Mouse (Mus musculus) midbrain, embryonic 11.5 days (tissue): ENCODE data around the gene Cby3. TPM values are rescaled to one million over a fixed set of nuclear protein-coding genes. Genes with fewer than 3 reads are reported as not detected.
A peak's percentile ranks its signal among the peaks of the same experiment; 100 is the strongest.

Experiments
- ATAC-seq: fragments of 200-750 bp; cut with Nextera tagmentation; 2 replicates; pipeline ENCODE4 v1.8.0; 2017; ENCODE audit warnings: moderate TSS enrichment, moderate library complexity; ENCODE audit not compliant: low FRiP score
- DNase-seq: peaks from one replicate; pipeline ENCODE4 v3.0.0; 2015; ENCODE audit warnings: low spot score; ENCODE audit errors: missing footprints
- H3K27ac ChIP-seq: fragments of 300-500 bp; sonication (generic); 2 replicates; pipeline ENCODE4 v1.5.1; 2014; ENCODE audit warnings: low read depth, low read length
- H3K27me3 ChIP-seq: fragments of 300-500 bp; sonication (generic); 2 replicates; pipeline ENCODE4 v1.6.1; 2014; ENCODE audit warnings: mild to moderate bottlenecking, low read length, moderate library complexity, mixed read lengths; ENCODE audit not compliant: control insufficient read depth, insufficient read depth
- H3K36me3 ChIP-seq: fragments of 300-500 bp; sonication (generic); 2 replicates; pipeline ENCODE4 v1.6.1; 2014; ENCODE audit warnings: mild to moderate bottlenecking, low read length, moderate library complexity, mixed read lengths; ENCODE audit not compliant: control insufficient read depth, insufficient read depth
- H3K4me1 ChIP-seq: fragments of 300-500 bp; sonication (generic); 2 replicates; pipeline ENCODE4 v1.6.1; 2014; ENCODE audit warnings: low read length; ENCODE audit not compliant: control insufficient read depth, insufficient read depth
- H3K4me2 ChIP-seq: fragments of 300-500 bp; sonication (generic); 2 replicates; pipeline ENCODE4 v1.6.1; 2014; ENCODE audit warnings: mild to moderate bottlenecking, moderate library complexity
- H3K4me3 ChIP-seq: fragments of 300-500 bp; sonication (generic); 2 replicates; pipeline ENCODE4 v1.5.1; 2014; ENCODE audit warnings: low read depth, low read length
- H3K9ac ChIP-seq: fragments of 300-500 bp; sonication (generic); 2 replicates; pipeline ENCODE4 v1.6.1; 2014; ENCODE audit warnings: low read length
- H3K9me3 ChIP-seq: fragments of 300-500 bp; sonication (generic); 2 replicates; pipeline ENCODE4 v1.6.1; 2016; ENCODE audit warnings: low read length; ENCODE audit not compliant: control insufficient read depth
- WGBS: fragments of 180-500 bp; shearing (Covaris S2); extraction: QIAGEN DNeasy Blood & Tissue Kit; methylation state at CpG from one replicate; pipeline ENCODE4 v1.1.7; 2014; 5-methylcytosine and 5-hydroxymethylcytosine counted together
- polyA plus RNA-seq: library from polyadenylated mRNA; unstranded; fragments of >200 nt; fragmentation: Nextera tagmentation; extraction: Ambion mirVana; gene quantifications from 2 replicates; pipeline ENCODE4 v1.2.1, GENCODE M21; 2014

Gene Cby3
- polyA plus RNA-seq, 1 experiment from 2014 or later = not detected

DNA sequence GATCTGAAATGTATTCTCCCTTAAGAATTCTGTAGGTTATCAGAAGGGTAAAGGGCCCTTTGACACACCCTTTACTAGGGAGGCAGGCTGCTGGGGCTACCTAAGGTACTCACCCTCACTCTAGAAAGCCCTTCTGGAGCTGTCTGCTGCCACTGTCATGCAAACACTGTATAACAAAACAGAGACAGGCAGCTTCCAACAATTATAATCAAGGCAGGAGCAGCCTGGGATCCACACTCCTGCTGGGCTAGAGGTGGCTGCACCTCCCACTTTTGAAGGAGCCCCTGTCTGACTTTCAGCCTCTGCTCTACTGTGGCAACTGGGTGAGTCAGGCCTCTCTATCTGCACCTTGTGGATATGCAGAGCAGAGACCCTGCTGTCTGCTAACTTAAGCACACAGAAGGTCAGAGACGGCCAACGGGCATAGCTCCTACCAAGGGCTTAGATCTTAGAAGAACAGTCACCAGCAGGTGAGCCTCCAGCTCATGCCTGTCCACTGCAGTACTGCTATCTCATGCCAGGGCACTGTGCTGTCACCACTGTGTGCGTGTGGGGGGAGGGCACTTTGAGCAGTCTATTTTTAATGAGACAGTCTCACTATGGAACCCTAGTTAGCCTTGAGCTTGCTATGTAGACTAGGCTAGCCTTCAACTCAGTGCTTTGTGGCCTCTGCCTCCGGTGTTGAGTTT lies 37.2 kb downstream of the Cby3 start:
- no peaks in the 10 kb centered on the region for H3K4me1 ChIP-seq
- no peak overlapping the region for H3K27ac ChIP-seq
- H3K27me3 ChIP-seq = no peaks in the 10 kb centered on the region
- H3K4me2 ChIP-seq = no peak overlapping the region
- peaks cover 15% of the 10 kb centered on the region; the same call in 1 of the 2 replicates for H3K36me3 ChIP-seq
- 86% methylated on average over 4 of the region's 4 CpGs for WGBS
- ATAC-seq (0 out of 2 replicates have a peak, but pooled peaks have one; percentile 22), DNase-seq (peak; percentile 44)
- H3K9me3 ChIP-seq = no peaks in the 10 kb centered on the region
- no peak overlapping the region for H3K9ac ChIP-seq
- no peak overlapping the region for H3K4me3 ChIP-seq

DNA sequence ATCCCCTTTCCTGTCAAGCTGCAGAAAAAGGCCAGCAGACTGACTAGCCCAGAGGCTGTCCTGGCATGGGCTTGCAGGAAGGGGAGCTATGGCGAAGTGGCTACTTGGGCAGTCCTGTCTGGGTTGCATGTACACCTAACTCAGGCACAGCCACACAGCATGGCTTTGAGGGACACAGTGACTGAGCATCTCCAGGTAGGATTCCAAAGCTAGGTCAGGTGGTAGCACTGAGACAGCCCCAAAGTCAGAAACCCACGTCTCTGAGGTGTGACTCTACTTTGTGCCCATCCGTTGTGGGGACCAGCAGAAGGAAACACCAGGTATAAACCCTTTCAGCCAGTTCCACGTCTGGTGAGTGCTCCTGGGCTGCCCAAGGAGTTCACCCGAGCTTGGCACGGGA lies 39.0 kb downstream of the Cby3 start:
- H3K27ac ChIP-seq = no peak overlapping the region
- H3K9ac ChIP-seq = no peak overlapping the region
- DNase-seq = no peak
- H3K4me3 ChIP-seq = no peak overlapping the region
- no peaks in the 10 kb centered on the region for H3K27me3 ChIP-seq
- ATAC-seq = no peak
- H3K36me3 ChIP-seq = 0 out of 2 replicates have a peak, but pooled peaks cover 7% of the 10 kb centered on the region
- no peaks in the 10 kb centered on the region for H3K4me1 ChIP-seq
- H3K9me3 ChIP-seq = no peaks in the 10 kb centered on the region
- 86% methylated on average over 6 of the region's 6 CpGs for WGBS
- H3K4me2 ChIP-seq = no peak overlapping the region

DNA sequence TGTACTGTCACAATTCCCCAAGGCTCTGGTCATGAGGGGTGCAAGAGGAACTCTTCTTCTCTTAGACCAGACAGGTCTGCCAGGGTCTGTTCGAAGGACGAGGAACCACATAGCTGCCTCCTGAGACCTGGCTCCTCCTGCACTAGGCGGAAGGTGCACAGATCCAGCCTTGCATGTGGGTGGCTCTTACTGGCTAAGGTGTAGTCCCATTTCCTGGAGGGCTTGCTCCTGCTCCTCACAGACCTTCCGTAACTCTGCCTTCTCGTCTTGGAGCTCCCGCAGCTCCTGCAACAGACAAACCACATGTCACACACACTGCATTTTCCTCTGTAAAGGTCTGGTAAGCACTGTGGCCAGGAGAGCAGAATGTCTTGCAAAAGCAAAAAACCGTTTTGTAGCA lies 40.5 kb downstream of the Cby3 start:
- no peaks in the 10 kb centered on the region for H3K9me3 ChIP-seq
- DNase-seq (no peak), ATAC-seq (no peak)
- 0 out of 2 replicates have a peak, but pooled peaks cover 5% of the 10 kb centered on the region for H3K36me3 ChIP-seq
- no peak overlapping the region for H3K4me2 ChIP-seq
- no peaks in the 10 kb centered on the region for H3K27me3 ChIP-seq
- 92% methylated on average over 7 of the region's 7 CpGs for WGBS
- H3K4me1 ChIP-seq = no peaks in the 10 kb centered on the region
- no peak overlapping the region for H3K4me3 ChIP-seq
- no peak overlapping the region for H3K27ac ChIP-seq
- H3K9ac ChIP-seq = no peak overlapping the region

DNA sequence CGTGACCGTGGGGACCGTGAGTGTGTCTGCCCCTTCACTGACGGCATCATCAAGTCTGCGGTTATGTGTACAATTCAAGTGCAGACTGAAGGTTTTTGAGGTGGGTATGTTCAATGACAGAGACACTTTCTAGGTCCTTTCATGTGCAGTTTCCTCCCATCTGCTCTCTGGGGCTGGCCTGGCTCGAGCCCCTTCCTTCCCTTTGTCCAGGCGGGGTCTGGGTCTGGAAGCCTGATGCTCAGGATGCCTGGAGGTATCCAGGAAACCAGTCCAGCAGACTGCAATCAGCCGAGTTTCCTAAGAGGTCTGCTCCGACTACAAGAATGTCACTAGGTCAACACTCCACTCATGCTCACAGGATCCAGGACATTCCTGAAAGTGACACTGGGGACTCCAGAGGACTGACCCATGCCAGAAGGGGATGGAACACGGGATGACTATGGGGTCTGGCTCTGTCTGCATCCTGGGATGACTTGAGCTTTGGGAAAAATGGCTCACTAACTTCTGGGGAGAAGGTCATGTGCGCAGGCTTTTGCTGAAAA lies 42.6 kb downstream of the Cby3 start:
- H3K9ac ChIP-seq = no peak overlapping the region
- H3K27me3 ChIP-seq = no peaks in the 10 kb centered on the region
- DNase-seq (no peak), ATAC-seq (0 out of 2 replicates have a peak, but pooled peaks have one; percentile 40)
- WGBS = 74% methylated on average over 11 of the region's 11 CpGs
- H3K36me3 ChIP-seq = 0 out of 2 replicates have a peak, but pooled peaks cover 8% of the 10 kb centered on the region
- no peak overlapping the region for H3K27ac ChIP-seq
- no peak overlapping the region for H3K4me2 ChIP-seq
- no peak overlapping the region for H3K4me3 ChIP-seq
- H3K9me3 ChIP-seq = no peaks in the 10 kb centered on the region
- no peaks in the 10 kb centered on the region for H3K4me1 ChIP-seq

DNA sequence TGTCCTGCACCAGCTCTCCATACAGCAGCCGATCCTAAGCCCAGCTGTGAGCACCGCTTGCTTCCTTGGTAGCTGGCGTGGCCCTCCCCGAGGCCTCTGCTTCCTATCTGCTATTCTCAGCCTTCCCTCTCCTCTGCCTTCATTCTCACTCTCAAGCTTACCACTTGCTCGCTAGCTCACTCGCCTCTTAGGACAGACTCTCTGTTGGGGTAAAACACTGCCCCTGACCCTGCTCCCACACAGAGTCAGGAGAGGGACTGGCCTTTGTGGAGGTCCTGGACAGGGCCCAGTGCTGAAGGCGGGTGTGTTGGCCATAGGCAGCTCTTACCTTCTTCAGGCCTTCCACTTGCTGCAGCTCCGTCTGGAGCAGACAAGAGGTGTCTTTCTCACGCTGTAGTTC lies 43.1 kb downstream of the Cby3 start:
- no peak overlapping the region for H3K4me2 ChIP-seq
- peaks cover 10% of the 10 kb centered on the region for H3K36me3 ChIP-seq
- DNase-seq (no peak), ATAC-seq (no peak)
- WGBS = 82% methylated on average over 9 of the region's 9 CpGs
- no peaks in the 10 kb centered on the region for H3K4me1 ChIP-seq
- no peaks in the 10 kb centered on the region for H3K9me3 ChIP-seq
- H3K27me3 ChIP-seq = no peaks in the 10 kb centered on the region
- no peak overlapping the region for H3K9ac ChIP-seq
- no peak overlapping the region for H3K27ac ChIP-seq
- no peak overlapping the region for H3K4me3 ChIP-seq

DNA sequence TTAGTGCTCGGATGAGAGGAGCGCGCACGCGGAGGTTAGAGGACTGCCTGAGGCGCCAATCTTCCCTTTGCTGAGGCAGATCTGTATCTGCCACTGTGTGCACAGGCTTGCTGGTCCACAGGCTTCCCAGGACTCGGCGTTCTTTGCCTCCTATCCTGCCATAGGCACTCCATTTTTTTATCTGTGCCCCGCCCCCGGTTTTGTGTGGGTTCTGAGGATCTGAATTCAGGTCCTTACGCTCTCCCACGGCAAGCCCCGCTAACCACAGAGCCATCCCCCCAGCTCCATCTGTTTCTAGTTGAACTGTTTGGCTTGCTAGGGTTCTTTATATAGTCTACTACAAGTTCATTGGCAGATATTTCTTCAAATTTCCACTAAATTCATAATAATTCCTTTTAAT lies 44.5 kb downstream of the Cby3 start:
- WGBS = 93% methylated on average over 13 of the region's 13 CpGs
- ATAC-seq = no peak
- Histone ChIP-seq H3K27me3 (no peaks in the 10 kb centered on the region), H3K27ac (no peak overlapping the region), H3K9ac (no peak overlapping the region), H3K4me1 (no peaks in the 10 kb centered on the region), H3K36me3 (peaks cover 8% of the 10 kb centered on the region), H3K4me2 (no peak overlapping the region), H3K9me3 (no peaks in the 10 kb centered on the region), H3K4me3 (no peak overlapping the region)
- no peak for DNase-seq

DNA sequence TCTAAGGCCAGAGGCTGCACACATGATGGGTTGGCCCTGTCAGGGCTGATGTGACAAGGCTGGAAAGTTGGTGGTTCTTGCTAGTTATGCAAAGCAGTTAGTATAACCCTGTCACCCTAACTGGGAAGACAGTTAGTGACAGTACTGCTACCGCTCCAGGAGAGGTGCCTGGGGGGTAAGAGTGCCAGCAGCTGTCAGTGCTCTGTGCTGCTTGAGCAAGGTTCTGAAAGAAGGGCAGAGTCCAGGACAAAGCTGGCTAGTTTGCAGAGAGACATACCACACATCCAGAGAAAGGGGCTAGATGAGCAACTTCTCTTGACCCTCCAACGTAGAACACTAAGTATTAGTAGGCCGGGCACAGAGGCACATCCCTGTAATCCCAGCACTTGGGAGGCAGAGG lies 48.2 kb downstream of the Cby3 start:
- Histone ChIP-seq H3K4me1 (no peaks in the 10 kb centered on the region), H3K4me2 (no peak overlapping the region), H3K9ac (no peak overlapping the region), H3K36me3 (peaks cover 6% of the 10 kb centered on the region), H3K27ac (no peak overlapping the region), H3K27me3 (no peaks in the 10 kb centered on the region), H3K9me3 (no peaks in the 10 kb centered on the region), H3K4me3 (no peak overlapping the region)
- ATAC-seq (no peak), DNase-seq (no peak)
- 93% methylated on average over 3 of the region's 3 CpGs for WGBS

DNA sequence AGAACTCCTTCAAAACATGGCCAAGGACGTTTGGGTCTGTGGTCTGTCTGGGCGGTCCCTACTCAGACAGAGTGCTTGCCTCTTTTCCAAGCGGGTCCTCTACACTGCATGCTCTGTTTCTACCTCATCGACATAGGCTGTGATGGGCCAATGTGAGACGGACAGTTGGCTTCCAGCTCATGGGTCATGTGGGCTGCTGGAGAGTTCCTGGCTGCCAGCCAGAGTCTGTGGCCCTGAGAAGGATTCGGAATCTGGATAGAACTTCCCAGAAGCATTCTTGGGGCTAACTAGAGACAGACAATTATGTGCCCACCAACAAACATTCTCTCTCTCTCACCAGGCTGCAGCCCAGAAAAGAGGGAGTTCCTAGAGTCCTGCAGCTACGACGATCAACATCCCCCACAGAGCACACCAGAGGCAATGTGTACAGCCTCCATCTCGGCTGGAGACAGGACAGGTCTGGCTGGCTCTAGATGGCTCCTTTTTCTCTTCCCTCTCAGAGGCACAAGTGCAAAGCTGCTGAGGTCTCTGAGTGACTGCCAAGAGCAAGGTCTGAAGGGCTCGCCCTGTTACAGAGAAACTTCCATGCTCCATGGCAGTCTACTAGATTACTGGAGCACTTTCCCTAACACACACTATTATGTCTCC lies 49.2 kb downstream of the Cby3 start:
- H3K9ac ChIP-seq = no peak overlapping the region
- H3K27ac ChIP-seq = no peak overlapping the region
- H3K36me3 ChIP-seq = peaks cover 6% of the 10 kb centered on the region
- WGBS = 88% methylated on average over 10 of the region's 10 CpGs
- no peaks in the 10 kb centered on the region for H3K4me1 ChIP-seq
- H3K4me2 ChIP-seq = no peak overlapping the region
- H3K9me3 ChIP-seq = no peaks in the 10 kb centered on the region
- ATAC-seq (no peak), DNase-seq (no peak)
- no peaks in the 10 kb centered on the region for H3K27me3 ChIP-seq
- H3K4me3 ChIP-seq = no peak overlapping the region

DNA sequence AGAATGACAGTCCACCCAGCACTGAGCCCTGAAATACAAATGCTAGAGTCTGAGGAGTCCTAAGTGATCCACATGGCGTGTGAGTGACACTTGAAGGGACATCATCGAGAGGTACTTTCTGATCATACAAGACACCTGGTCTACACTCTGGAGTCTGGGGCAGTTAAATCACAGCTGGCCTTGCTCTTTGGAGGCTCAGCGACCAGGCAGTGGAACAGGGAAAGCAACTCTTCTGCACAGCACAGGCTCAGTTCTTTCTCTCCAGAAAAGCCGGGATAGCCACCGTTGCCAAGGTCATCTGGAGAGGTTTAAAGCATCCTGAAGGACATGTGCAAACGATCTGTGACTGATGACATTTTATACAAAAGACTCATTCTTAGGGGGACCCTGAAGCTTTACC lies 53.0 kb downstream of the Cby3 start:
- DNase-seq = no peak
- Histone ChIP-seq H3K4me2 (no peak overlapping the region), H3K9me3 (no peaks in the 10 kb centered on the region), H3K27ac (no peak overlapping the region), H3K9ac (no peak overlapping the region), H3K4me1 (no peaks in the 10 kb centered on the region), H3K36me3 (peaks cover 2% of the 10 kb centered on the region), H3K27me3 (no peaks in the 10 kb centered on the region), H3K4me3 (no peak overlapping the region)
- no peak for ATAC-seq
- 79% methylated on average over 6 of the region's 6 CpGs for WGBS
